Mouse (Mus musculus) ovary, postnatal 14 days (tissue): ENCODE data around the gene Hdac7.
A peak's percentile ranks its signal among the peaks of the same experiment; 100 is the strongest.

ENCODE experiments used
- DNase-seq: peaks from one replicate; pipeline ENCODE4 v3.0.0; 2022; ENCODE audit warnings: low spot score

Hdac7 gene

DNA sequence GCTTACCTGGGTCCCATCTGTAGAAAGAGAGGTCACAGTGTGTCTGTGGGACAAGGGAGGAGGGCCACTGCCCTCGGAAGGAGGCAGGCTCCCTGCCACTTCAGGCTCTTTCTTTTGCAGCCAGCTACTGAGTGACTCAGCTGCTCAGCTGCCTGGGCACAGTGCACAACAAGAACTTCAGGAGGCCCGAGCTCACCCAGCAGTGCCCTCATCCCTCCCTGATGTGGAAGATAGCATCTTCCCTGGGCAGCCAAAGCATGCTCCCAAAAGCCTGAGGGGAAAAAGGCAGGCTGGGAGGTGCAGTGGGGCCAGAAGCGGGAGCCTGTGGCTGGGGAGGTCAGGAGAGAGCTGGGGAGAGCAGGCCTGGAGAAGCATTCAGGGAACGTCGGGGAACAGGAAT is 29.6 kb downstream of the Hdac7 start:
- DNase-seq: no peak

DNA sequence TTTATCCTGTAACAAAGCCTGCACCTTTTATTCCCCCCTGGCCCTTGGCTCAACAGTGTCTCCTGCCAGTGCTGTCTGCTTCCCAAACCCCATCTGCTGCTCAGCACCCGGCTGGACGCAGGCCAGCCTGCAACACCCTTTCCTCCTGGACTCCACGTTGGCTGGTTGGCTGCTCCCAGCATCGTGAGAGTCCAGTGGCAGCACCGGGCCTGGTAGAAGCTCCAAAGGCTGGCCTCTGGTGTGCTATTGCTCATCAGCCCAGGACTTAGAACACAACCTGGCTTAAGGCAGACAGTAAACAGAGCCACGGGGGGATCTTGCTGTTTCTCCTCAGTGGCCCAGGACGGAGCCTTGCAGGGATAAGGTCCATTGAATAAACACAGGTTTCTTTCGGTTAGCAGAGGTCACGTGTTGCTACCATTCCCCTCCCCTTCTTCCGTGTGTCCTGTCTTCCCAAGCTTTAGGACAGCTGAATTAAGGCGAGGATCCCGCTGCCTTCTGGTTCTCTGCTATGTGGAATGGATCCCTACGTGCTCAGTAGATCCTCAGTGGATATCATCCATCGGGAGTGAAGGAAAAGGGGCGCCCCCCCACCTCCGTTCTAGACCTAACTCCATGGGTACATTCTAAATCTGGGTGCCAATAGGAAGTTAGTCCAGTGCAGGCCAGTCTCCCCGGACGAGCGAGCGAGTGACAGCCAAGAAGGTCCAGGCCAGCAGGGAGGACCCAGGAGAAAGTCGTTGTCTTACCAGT is 30.7 kb downstream of the Hdac7 start:
- DNase-seq: no peak

GRCm38 (mm10) chr15:97812875-97813274 is 31.4 kb downstream of the Hdac7 start:
- no peak for DNase-seq

DNA sequence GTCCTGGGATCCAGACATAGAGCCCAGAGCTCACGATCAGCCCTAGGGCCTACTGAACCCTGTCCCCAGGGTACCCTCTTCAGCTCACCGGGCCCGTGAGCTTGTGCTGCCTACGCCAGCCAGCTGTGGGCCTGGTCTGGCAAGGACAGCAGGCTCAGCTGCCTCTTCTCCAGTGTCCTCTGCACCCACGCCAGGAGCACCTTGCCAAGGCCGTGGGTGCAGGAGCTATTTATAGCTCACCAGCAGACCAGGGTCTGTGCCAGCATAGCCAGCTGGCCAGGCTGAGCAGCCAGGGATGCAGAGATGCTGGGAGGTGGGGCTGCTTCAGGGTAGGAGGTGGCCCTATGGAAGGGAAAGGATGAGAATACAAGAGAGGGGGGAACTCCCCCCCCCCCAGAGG is 32.2 kb downstream of the Hdac7 start:
- peak; percentile 59 for DNase-seq

- DNase-seq: no peak
Observed at GRCm38 (mm10) chr15:97811307-97811706, 33.0 kb downstream of the Hdac7 start.

- DNase-seq: no peak
Observed at GRCm38 (mm10) chr15:97810399-97810798, 33.9 kb downstream of the Hdac7 start.

GRCm38 (mm10) chr15:97809942-97810341 is 34.4 kb downstream of the Hdac7 start:
- no peak for DNase-seq

- DNase-seq: no peak
Observed at GRCm38 (mm10) chr15:97809206-97809605, 35.1 kb downstream of the Hdac7 start.

DNA sequence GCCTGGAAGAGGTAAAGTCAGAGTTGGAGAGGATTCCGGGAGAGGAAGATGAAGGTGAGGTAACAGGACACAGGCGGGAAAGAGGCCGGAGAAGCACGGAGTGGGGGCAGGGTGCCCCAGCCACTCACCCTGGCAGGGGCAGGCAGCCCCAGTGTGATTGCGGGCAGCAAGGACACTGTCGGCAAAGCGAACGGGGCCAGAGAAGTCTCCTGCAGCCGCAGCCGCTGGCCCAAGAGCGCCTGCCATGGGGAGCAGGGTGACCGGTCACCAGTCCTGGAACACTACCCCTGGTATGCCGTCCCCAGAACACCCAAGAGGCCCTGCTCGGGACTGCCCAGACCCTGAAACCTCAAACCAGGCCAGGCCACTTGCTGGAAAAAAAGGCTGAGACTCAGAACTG is 35.8 kb downstream of the Hdac7 start:
- no peak for DNase-seq

DNA sequence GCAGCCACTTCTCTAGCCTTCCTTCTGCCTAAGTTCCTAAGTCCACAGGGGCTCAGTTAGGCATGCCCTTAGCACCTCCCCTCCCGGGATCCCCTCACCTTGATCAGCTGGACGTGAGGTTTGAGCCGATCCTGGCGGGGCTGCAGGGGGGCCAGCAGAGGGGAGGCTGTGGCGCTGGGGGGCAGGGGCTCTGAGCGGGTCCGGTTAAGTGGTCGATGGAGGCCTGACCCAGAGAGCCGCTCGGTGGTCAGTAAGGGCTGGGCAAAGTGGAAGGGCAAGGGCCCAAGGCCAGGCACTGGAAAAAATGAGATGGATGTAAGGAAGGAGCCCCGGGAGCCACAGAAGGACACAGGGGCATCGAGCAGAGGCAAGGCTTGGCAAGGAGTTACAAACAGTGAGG is 36.4 kb downstream of the Hdac7 start:
- DNase-seq: no peak

DNA sequence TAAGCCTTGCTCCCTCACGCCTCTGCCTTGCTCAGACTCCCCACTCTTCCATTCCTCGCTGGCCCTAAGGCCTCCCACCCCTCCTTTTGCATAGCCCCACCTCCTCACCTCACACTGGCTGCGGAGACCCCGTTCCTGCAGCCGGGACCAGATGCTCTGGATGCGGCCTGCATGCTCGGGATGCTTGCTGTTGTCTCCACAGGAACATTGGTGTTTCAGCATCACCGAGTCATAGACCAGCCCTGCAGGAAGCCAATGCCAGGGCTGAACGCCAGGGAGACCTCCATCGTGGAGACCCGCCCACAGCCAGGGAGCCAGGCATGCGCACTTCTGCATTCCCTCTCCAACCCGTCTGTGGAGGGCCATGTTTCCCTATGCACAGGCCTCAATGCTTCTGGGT is 41.7 kb downstream of the Hdac7 start:
- no peak for DNase-seq

GRCm38 (mm10) chr15:97801811-97802210 is 42.5 kb downstream of the Hdac7 start:
- DNase-seq: no peak

- DNase-seq: no peak
Observed at GRCm38 (mm10) chr15:97800853-97801252, 43.4 kb downstream of the Hdac7 start.

DNA sequence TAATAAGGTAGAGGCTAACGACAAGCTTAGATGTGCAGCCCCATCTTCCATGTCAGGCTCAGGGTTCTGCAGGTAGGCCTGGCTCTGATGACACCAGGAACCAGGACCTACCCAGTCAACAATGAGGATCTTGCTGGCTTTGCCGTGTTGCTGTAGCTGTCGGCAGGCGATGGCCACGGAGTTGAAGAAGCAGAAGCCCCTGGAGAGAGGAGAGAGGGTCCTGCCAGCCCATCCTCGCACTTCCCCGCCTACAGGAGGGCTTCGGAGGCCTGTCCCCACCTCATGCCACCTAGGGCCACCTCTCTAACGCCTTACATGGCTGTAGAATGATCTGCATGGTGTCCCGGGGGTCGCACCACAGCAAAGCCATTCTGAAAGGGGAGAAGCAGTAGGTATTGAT is 44.9 kb downstream of the Hdac7 start:
- DNase-seq: no peak

- DNase-seq: no peak
Observed at GRCm38 (mm10) chr15:97798134-97798533, 46.2 kb downstream of the Hdac7 start.

- DNase-seq: no peak
Observed at GRCm38 (mm10) chr15:97796674-97797310, 47.5 kb downstream of the Hdac7 start.

DNA sequence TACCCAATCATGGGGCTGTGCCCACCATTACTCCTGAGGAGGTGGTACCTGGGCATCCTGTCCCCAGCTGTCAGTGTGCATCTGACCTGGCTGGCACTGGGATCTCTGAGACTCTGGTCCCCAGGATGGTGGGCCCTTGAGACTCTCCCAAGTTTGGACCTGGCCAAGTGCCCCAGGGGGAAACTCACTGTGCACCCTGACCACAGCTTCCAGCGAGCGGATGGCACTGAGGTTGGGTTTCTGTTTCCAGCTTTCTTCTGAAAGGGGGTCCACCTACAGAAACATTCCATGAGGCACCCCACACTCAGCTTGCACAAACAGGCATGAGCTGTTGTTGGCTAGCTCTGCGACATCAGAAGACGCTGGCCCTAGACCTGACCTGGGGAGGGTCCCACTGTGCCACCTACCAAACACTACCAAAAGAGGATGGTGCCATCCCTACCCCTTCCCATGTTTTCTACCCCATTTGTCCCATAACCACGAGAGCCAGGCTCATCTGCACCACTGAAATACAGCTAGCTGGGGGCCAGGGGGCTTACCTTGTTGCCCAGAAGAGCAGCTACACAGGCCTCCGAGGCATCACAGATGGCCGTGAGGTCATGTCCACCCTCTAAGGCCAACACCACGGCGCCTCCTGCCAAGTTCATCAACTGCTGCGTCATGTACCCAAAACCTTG is 48.6 kb downstream of the Hdac7 start:
- DNase-seq: no peak

- no peak for DNase-seq
Observed at GRCm38 (mm10) chr15:97794268-97794667, 50.0 kb downstream of the Hdac7 start.

DNA sequence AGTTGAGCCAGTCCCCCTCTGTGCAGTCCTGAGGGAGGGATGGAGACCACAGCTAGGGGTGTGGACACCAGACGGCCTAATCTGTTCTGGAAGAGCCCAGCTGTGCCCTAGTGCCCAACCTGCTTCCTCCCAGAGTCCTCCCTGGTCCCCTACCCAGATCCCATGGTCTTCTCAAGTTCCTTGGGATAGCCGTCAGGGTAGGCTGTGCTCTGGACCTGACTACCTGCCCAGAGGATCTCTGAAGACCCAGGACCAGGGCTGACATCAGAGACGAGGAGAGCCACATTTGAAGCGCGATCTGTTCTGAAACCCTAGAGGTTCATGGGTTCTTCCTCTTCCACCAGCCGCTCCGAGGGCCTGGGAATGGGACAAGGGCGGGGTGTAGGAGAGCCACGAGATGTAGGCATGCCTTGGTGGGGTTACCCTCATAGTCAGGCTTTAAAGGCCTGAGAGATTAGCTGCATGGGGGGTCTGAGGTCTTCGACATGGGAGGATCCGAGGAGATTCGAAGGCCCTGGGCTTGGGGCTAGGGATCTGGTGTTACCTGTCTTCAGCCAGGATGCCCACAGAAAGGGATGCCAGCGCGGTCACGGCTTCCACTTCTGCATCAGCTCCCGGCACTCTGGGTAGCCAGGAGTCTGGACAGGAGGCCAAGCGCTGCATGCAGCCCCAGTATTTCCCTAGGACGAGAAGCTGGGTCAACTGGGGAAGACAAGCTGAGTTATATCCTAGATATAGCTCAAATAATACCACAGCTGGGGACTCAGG is 50.7 kb downstream of the Hdac7 start:
- no peak for DNase-seq

GRCm38 (mm10) chr15:97791126-97791700 is 53.1 kb downstream of the Hdac7 start:
- DNase-seq: no peak

DNA sequence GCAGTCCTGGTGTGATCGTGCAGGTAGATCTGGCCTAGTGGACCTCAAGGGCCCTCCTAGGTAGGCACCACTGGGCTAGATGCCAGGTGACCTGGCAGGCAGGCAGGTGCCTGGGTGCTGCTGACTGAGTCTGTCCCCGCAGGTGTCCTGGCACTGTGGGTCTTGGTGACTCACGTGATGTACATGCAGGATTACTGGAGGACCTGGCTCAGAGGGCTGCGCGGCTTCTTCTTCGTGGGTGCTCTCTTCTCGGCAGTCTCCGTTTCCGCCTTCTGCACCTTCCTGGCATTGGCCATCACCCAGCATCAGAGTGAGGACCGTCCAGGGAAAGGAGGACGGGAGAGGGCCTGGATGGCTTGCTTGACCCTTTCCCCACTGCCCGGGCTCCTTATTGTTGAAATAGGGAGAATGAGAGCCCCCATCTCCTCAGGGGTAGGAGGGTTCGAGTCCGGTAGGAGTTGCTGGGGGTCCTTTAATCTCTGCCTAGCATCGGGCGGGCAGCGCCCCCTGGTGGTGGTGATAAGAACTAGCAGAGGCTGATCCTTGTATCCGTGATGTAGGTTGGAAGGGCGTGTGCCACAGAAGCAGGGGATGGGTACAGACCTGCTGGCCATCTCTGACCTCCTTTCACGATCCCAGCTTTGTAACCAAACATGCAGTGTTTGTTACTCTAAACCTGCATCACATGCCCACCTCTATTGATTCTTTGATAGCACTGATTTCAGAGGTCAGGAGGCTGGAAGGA is 54.4 kb downstream of the Hdac7 start:
- DNase-seq: no peak
